Mouse (Mus musculus) kidney, adult 9 months (tissue): ENCODE measurements around the gene Dtx1.

Experiments used
- DNase-seq: peaks from one replicate; pipeline ENCODE4 v3.0.0; 2022

Dtx1 gene

GRCm38 (mm10) chr5:120702969-120703368 is 8.8 kb downstream of the Dtx1 start:
- no peak for DNase-seq

- no peak for DNase-seq
These were observed 9.3 kb downstream of the Dtx1 start for GRCm38 (mm10) chr5:120702421-120702820.

- DNase-seq: no peak
These were observed 10.5 kb downstream of the Dtx1 start for GRCm38 (mm10) chr5:120700996-120701790.

GRCm38 (mm10) chr5:120698801-120699391 is 12.8 kb downstream of the Dtx1 start:
- DNase-seq: no peak

- no peak for DNase-seq
These were observed 13.5 kb downstream of the Dtx1 start for GRCm38 (mm10) chr5:120698181-120698580.

GRCm38 (mm10) chr5:120696865-120697264 is 14.9 kb downstream of the Dtx1 start:
- no peak for DNase-seq

GRCm38 (mm10) chr5:120696057-120696743 is 15.5 kb downstream of the Dtx1 start:
- DNase-seq: no peak

- no peak for DNase-seq
These were observed 17.0 kb downstream of the Dtx1 start for GRCm38 (mm10) chr5:120694695-120695074.

GRCm38 (mm10) chr5:120693931-120694694 is 17.6 kb downstream of the Dtx1 start:
- no peak for DNase-seq

- no peak for DNase-seq
These were observed 19.7 kb downstream of the Dtx1 start for GRCm38 (mm10) chr5:120692034-120692433.

GRCm38 (mm10) chr5:120690417-120690816 is 21.3 kb downstream of the Dtx1 start:
- no peak for DNase-seq

GRCm38 (mm10) chr5:120688434-120688833 is 23.3 kb downstream of the Dtx1 start:
- DNase-seq: no peak

- no peak for DNase-seq
These were observed 23.8 kb downstream of the Dtx1 start for GRCm38 (mm10) chr5:120687897-120688296.

- no peak for DNase-seq
These were observed 24.3 kb downstream of the Dtx1 start for GRCm38 (mm10) chr5:120687484-120687851.

GRCm38 (mm10) chr5:120686749-120687483 is 24.8 kb downstream of the Dtx1 start:
- DNase-seq: no peak

- DNase-seq: no peak
These were observed 26.0 kb downstream of the Dtx1 start for GRCm38 (mm10) chr5:120685678-120686077.

GRCm38 (mm10) chr5:120682982-120683771 is 28.6 kb downstream of the Dtx1 start:
- DNase-seq: no peak

GRCm38 (mm10) chr5:120680918-120681317 is 30.8 kb downstream of the Dtx1 start:
- DNase-seq: no peak

GRCm38 (mm10) chr5:120679676-120680555 is 31.8 kb downstream of the Dtx1 start:
- DNase-seq: peak; percentile 75

- DNase-seq: peak; percentile 22
These were observed 34.2 kb downstream of the Dtx1 start for GRCm38 (mm10) chr5:120677516-120677915.
